Mouse (Mus musculus) Muller cell, postnatal 12 days (primary cell): ENCODE measurements around the gene Prr19.
"Not testable (repeated sequence)": the region's sequence is repeated elsewhere in the genome, so short reads cannot be mapped to it uniquely, and the experiment has no call there.

ENCODE experiments used
- DNase-seq: peaks from one replicate; pipeline ENCODE4 v3.0.0-alpha.2; 2015; ENCODE audit errors: inconsistent ontology term

Prr19 gene

DNA sequence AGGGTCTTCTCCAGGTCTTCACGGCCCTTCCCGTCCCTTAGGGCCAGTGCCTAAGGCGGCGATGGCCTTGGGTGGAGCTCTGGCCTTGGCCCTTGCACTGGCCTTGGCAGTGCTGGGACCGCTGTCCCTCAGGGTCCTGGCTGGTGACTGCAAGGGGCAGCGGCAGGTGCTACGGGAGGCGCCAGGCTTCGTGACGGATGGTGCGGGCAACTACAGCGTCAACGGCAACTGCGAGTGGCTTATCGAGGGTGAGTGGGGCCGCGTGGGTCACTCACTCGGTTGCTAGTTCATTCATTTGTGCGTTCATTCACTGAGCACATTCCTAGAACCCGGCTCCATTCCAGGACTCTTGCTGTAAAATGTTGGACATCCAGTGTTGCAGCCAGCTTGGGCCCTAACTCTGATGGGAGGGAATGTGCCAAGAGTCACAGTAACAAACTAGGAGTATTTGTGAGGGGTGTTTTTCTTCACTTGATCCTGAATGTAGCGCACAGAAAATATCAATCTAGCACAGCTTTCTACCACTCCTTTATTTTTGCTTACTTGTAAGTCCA, 16.3 kb downstream of the Prr19 start:
- DNase-seq = peak; percentile 49

- DNase-seq = peak; percentile 43
These were observed 20.9 kb downstream of the Prr19 start for GRCm38 (mm10) chr7:25322058-25322484.

DNA sequence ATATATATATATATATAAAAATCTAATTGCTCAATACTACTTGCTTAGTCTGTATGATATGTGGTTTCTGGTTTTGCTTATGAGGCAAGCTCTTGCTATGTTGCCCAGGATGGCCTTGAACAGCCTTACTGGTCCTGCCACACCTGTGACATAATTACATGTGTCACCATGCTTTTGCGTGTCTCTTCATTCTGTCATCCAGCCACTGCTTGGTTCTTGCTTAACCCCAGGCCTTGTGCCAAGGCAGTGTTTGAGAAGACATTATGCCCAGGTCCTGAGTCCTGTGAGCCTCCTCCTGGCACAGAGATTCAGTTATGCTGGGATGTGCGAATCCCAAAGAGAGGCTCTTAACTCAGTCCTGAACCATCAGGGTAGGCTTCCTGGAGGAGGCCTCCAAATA, 22.0 kb downstream of the Prr19 start:
- no peak for DNase-seq

DNA sequence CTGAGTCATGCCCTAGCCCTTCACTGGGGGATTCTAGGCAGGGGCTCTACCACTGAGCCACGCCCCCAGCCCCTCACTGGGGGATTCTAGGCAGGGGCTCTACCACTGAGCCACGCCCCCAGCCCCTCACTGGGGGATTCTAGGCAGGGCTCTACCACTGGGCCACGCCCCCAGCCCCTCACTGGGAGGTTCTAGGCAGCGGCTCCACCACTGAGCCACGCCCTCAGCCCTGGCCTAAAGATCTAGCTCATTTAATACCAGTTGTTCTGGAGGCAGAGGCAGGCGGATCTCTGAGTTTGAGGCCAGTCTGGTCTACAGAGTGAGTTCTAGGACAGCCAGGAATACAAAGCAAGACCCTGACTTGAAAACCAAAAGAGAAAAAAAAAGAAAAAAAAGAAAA, 24.2 kb downstream of the Prr19 start:
- DNase-seq = not testable (repeated sequence)

DNA sequence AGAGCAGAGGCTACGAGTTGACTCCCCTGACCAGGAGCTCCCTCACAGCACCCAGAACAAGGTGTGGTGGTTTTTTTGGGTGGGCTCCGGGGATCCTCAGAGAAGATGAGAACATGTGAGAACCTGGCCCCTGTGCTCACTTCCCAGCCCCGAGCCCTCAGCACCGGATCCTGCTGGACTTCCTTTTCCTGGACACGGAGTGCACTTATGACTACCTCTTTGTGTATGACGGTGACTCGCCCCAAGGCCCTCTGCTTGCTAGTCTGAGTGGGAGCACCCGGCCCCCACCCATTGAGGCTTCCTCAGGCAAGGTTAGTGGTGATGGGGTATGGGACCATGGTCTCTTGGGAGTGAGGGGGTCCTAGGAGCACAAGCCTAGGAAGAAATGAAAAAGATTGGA, 25.0 kb downstream of the Prr19 start:
- DNase-seq = no peak

GRCm38 (mm10) chr7:25333596-25334307, 32.5 kb downstream of the Prr19 start:
- peak; percentile 73 for DNase-seq

DNA sequence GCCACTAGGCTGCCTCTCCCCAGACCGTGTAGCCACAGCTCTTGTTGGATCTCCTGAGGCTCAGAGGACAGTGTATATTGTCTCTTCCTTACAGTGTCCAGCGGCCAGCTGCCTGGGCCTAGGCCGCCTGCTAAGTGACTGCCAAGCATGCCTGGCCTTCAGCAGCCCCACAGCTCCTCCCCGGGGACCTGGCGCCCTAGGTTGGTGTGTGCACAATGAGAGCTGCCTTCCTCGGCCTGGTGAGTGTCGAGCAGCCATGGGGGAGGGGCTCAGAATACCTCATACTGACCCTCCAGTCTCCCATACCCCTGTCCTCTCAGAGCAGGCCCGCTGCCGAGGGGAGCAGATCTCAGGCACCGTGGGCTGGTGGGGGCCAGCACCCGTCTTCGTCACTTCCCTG, 33.3 kb downstream of the Prr19 start:
- DNase-seq = no peak

- no peak for DNase-seq
These were observed 38.1 kb downstream of the Prr19 start for GRCm38 (mm10) chr7:25339329-25339728.

- DNase-seq = no peak
These were observed 40.0 kb downstream of the Prr19 start for GRCm38 (mm10) chr7:25341000-25341784.

- no peak for DNase-seq
These were observed 47.6 kb downstream of the Prr19 start for GRCm38 (mm10) chr7:25348861-25349260.
